Mouse (Mus musculus) limb, embryonic 13.5 days (tissue): Measurements from ENCODE around the gene Trim25. TPM values are rescaled to one million over a fixed set of nuclear protein-coding genes. Genes with fewer than 3 reads are reported as not detected.
"Not testable (repeated sequence)": the region's sequence is repeated elsewhere in the genome, so short reads cannot be mapped to it uniquely, and the experiment has no call there.

Source experiments
- ATAC-seq: fragments of 200-750 bp; cut with Nextera tagmentation; 2 replicates; pipeline ENCODE4 v1.8.0; 2017; ENCODE audit warnings: low read depth, moderate number of reproducible peaks, moderate TSS enrichment; ENCODE audit not compliant: low FRiP score
- H3K27ac ChIP-seq: fragments of 300-500 bp; sonication (generic); 2 replicates; pipeline ENCODE4 v1.5.1; 2015; ENCODE audit warnings: inconsistent platforms, mild to moderate bottlenecking, moderate library complexity
- H3K27me3 ChIP-seq: fragments of 300-500 bp; sonication (generic); 2 replicates; pipeline ENCODE4 v1.6.1; 2015; ENCODE audit warnings: mild to moderate bottlenecking, inconsistent platforms
- H3K36me3 ChIP-seq: fragments of 300-500 bp; sonication (generic); 2 replicates; pipeline ENCODE4 v1.6.1; 2015; ENCODE audit warnings: inconsistent platforms, mild to moderate bottlenecking, moderate library complexity
- H3K4me1 ChIP-seq: fragments of 300-500 bp; sonication (generic); 2 replicates; pipeline ENCODE4 v1.6.1; 2015; ENCODE audit warnings: inconsistent platforms
- H3K4me2 ChIP-seq: fragments of 300-500 bp; sonication (generic); replicated peaks from 2 replicates; pipeline ENCODE4 v1.6.1; 2015; ENCODE audit warnings: inconsistent platforms, mild to moderate bottlenecking, moderate library complexity
- H3K4me3 ChIP-seq: fragments of 300-500 bp; sonication (generic); 2 replicates; pipeline ENCODE4 v1.5.1; 2015; ENCODE audit warnings: moderate library complexity, mild to moderate bottlenecking, inconsistent platforms
- H3K9ac ChIP-seq: fragments of 300-500 bp; sonication (generic); 2 replicates; pipeline ENCODE4 v1.6.1; 2015; ENCODE audit warnings: mild to moderate bottlenecking, inconsistent platforms
- H3K9me3 ChIP-seq: fragments of 300-500 bp; sonication (generic); 2 replicates; pipeline ENCODE4 v1.6.1; 2016; ENCODE audit warnings: inconsistent platforms
- WGBS: fragments of 180-500 bp; shearing (Covaris S2); methylation state at CpG from one replicate; pipeline ENCODE4 v1.1.7; 2015; 5-methylcytosine and 5-hydroxymethylcytosine counted together
- polyA plus RNA-seq: library from polyadenylated mRNA; unstranded; fragments of >200 nt; fragmentation: Nextera tagmentation; extraction: Ambion mirVana; gene quantifications from 2 replicates; pipeline ENCODE4 v1.2.1, GENCODE M21; 2015

Gene Trim25
- polyA plus RNA-seq, 1 experiment from 2014 or later = 5.4 TPM

DNA sequence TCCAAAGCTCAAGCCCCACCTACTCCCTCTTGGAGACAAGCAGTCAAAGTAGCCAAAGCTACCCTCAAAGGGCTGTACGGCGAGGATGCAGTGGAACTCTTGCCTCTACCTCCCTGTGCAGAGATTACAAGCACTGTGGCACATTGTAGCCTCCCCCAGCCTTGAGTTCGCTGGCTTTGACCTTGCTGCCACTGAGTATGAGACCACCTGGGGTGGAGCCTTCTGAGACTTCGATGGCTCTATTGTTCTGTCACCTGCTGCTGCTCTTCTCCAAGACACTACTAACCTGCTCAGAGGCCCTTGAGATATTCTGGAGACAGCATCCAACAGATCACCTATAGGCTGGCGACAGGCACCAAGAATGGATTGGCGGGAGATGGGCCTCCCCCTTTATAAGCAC lies 31.4 kb downstream of the Trim25 start:
- Histone ChIP-seq H3K36me3 (no peaks in the 10 kb centered on the region), H3K27ac (no peak overlapping the region), H3K4me3 (no peak overlapping the region), H3K4me1 (no peaks in the 10 kb centered on the region), H3K9ac (no peak overlapping the region), H3K4me2 (no peak overlapping the region), H3K9me3 (no peaks in the 10 kb centered on the region), H3K27me3 (no peaks in the 10 kb centered on the region)
- WGBS = 85% methylated on average over 6 of the region's 6 CpGs
- ATAC-seq = no peak

- Histone ChIP-seq H3K36me3 (no peaks in the 10 kb centered on the region), H3K9me3 (no peaks in the 10 kb centered on the region), H3K4me2 (no peak overlapping the region), H3K4me3 (no peak overlapping the region), H3K27me3 (no peaks in the 10 kb centered on the region), H3K4me1 (no peaks in the 10 kb centered on the region), H3K9ac (no peak overlapping the region), H3K27ac (no peak overlapping the region)
- 50% methylated on average over 1 of the region's 1 CpGs for WGBS
- no peak for ATAC-seq
Measured at GRCm38 (mm10) chr11:89031189-89031588, 32.0 kb downstream of the Trim25 start.

DNA sequence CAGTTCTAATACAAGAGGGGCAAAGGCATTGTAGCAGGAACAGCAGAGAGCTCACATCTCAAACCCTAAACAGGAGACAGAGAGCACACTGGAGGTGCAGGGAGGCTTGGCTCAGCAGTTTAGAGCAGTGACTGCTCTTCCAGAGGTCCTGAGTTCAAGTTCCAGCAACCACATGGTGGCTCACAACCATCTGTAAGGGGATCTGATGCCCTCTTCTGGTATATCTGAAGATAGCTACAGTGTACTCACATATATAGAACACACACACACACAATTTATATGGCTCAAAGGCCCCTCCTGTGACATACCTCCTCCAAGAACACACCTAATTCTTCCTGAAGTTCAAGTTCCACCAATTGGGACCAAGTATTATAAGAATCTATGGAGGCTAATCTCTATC lies 35.4 kb downstream of the Trim25 start:
- no peak overlapping the region for H3K4me3 ChIP-seq
- no peaks in the 10 kb centered on the region for H3K9me3 ChIP-seq
- no peak overlapping the region for H3K4me2 ChIP-seq
- no peak overlapping the region for H3K9ac ChIP-seq
- no peak overlapping the region for H3K27ac ChIP-seq
- no peaks in the 10 kb centered on the region for H3K27me3 ChIP-seq
- H3K4me1 ChIP-seq = no peaks in the 10 kb centered on the region
- ATAC-seq = no peak
- H3K36me3 ChIP-seq = peaks cover 16% of the 10 kb centered on the region

DNA sequence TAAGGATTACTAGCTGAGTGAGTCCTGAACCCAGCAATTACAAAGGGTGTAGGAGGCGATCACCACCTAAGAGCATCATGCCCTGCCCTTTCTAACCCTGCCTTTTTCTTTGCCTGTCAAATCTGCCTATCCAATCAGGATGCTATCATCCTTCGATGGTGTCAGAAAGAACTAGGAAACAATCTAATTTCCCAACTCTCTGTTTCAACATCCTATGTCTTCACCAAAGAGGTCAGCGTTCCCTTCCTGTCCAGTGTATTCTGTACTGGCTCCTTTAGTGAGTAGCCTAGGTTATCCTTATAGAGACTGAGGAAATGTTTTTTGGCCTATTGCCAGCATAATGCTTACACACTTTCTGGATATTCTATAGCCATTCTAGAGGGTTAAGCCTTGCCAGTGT lies 36.4 kb downstream of the Trim25 start:
- Histone ChIP-seq H3K36me3 (peaks cover 26% of the 10 kb centered on the region), H3K27me3 (no peaks in the 10 kb centered on the region), H3K4me3 (no peak overlapping the region), H3K9ac (no peak overlapping the region), H3K4me2 (no peak overlapping the region), H3K9me3 (no peaks in the 10 kb centered on the region), H3K27ac (no peak overlapping the region), H3K4me1 (no peaks in the 10 kb centered on the region)
- no peak for ATAC-seq
- 76% methylated on average over 3 of the region's 3 CpGs for WGBS

DNA sequence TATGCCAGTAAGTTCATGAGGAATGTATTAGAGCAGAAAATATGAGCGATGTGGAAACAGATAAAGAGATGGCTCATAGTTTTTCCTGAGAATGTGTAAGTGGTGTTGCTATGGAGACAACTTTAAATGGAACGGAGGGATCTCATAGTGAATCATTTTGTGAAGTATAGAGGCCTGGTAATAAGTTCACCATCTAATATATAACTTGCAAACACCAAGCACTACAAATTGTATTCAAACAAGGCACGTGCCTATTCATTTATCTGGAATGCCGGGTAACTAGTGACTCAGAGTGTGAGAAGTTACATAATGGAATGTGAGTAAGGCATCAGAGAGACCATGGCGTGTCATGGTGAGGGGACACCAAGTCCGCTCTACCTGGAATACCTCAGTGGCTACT lies 39.3 kb downstream of the Trim25 start:
- Histone ChIP-seq H3K4me1 (no peaks in the 10 kb centered on the region), H3K4me3 (no peak overlapping the region), H3K9me3 (no peaks in the 10 kb centered on the region), H3K27me3 (no peaks in the 10 kb centered on the region), H3K27ac (no peak overlapping the region), H3K4me2 (no peak overlapping the region), H3K36me3 (peaks cover 52% of the 10 kb centered on the region), H3K9ac (no peak overlapping the region)
- 91% methylated on average over 6 of the region's 6 CpGs for WGBS
- ATAC-seq = no peak

GRCm38 (mm10) chr11:89039325-89039724 lies 40.1 kb downstream of the Trim25 start:
- peaks cover 58% of the 10 kb centered on the region for H3K36me3 ChIP-seq
- no peaks in the 10 kb centered on the region for H3K4me1 ChIP-seq
- ATAC-seq = no peak
- no peak overlapping the region for H3K4me3 ChIP-seq
- no peak overlapping the region for H3K4me2 ChIP-seq
- H3K27me3 ChIP-seq = no peaks in the 10 kb centered on the region
- 31% methylated on average over 3 of the region's 3 CpGs for WGBS
- H3K9ac ChIP-seq = no peak overlapping the region
- no peaks in the 10 kb centered on the region for H3K9me3 ChIP-seq
- no peak overlapping the region for H3K27ac ChIP-seq

- not testable (repeated sequence) for H3K4me2 ChIP-seq, H3K9me3 ChIP-seq, H3K4me3 ChIP-seq, ATAC-seq, H3K27ac ChIP-seq, H3K4me1 ChIP-seq, H3K27me3 ChIP-seq, H3K9ac ChIP-seq
- peaks cover 75% of the 10 kb centered on the region for H3K36me3 ChIP-seq
- 87% methylated on average over 6 of the region's 7 CpGs for WGBS
Measured at GRCm38 (mm10) chr11:89041073-89041472, 41.9 kb downstream of the Trim25 start.

DNA sequence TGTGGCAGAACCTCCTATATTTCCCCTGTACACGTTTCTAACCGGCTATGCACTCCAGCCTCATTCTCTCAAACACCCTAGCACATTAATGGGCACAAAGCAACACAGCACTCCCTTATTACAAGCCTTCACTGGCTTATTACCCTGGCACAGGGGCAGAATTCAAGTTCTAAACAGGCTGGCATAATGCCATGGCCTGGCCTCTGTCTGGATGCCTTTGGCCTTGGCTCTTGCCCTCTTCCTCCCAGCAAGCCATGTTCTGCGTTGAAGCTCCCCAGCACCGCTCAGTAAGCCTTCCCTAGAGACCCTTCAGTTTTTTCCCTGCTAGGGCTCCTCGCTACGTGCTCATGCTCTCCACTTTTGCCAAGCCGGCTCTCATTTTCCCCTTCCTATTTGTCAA lies 43.9 kb downstream of the Trim25 start:
- WGBS = 89% methylated on average over 7 of the region's 7 CpGs

GRCm38 (mm10) chr11:89045501-89045900 lies 46.3 kb downstream of the Trim25 start:
- H3K4me1 ChIP-seq, H3K27me3 ChIP-seq, H3K27ac ChIP-seq, H3K4me2 ChIP-seq, H3K9ac ChIP-seq, H3K4me3 ChIP-seq, H3K9me3 ChIP-seq, ATAC-seq: not testable (repeated sequence)
- WGBS = 95% methylated on average over 3 of the region's 3 CpGs
- peaks cover 82% of the 10 kb centered on the region for H3K36me3 ChIP-seq

More for the DNA sequence above, 43.9 kb downstream of the Trim25 start:
- no peaks in the 10 kb centered on the region for H3K4me1 ChIP-seq
- H3K4me2 ChIP-seq = no peak overlapping the region
- no peak overlapping the region for H3K27ac ChIP-seq
- ATAC-seq = no peak
- H3K4me3 ChIP-seq = no peak overlapping the region
- no peak overlapping the region for H3K9ac ChIP-seq
- no peaks in the 10 kb centered on the region for H3K27me3 ChIP-seq
- H3K9me3 ChIP-seq = peaks cover 6% of the 10 kb centered on the region; the same call in 1 of the 2 replicates
- H3K36me3 ChIP-seq = peaks cover 83% of the 10 kb centered on the region

DNA sequence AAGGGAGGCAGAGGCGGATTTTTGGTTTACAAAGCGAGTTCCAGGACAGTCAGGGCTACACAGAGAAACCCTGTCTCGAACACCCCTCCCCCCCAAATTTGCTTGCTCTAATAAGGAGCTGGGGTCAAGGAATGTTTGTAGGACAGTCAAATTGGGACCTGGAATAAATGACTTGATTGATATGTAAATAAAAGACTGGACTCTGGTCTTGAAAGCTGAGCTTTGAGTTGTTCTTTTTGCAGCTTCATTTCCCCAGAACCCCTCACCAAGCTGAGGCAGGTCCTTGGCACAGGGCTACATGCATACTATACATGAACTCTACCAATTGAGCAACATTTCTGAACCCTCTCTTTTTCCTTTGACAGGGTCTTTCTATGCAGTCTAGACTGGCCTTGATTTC lies 46.8 kb downstream of the Trim25 start:
- ATAC-seq = no peak
- no peaks in the 10 kb centered on the region for H3K4me1 ChIP-seq
- no peaks in the 10 kb centered on the region for H3K27me3 ChIP-seq
- peaks cover 6% of the 10 kb centered on the region; the same call in 1 of the 2 replicates for H3K9me3 ChIP-seq
- WGBS = 96% methylated on average over 3 of the region's 3 CpGs
- H3K4me3 ChIP-seq = no peak overlapping the region
- H3K27ac ChIP-seq = no peak overlapping the region
- H3K9ac ChIP-seq = no peak overlapping the region
- no peak overlapping the region for H3K4me2 ChIP-seq
- H3K36me3 ChIP-seq = peaks cover 77% of the 10 kb centered on the region

GRCm38 (mm10) chr11:89051767-89052166 lies 52.6 kb downstream of the Trim25 start:
- Histone ChIP-seq H3K9me3 (no peaks in the 10 kb centered on the region), H3K4me2 (no peak overlapping the region), H3K27ac (no peak overlapping the region), H3K36me3 (peaks cover 56% of the 10 kb centered on the region), H3K9ac (no peak overlapping the region), H3K27me3 (no peaks in the 10 kb centered on the region), H3K4me3 (no peak overlapping the region), H3K4me1 (no peaks in the 10 kb centered on the region)
- WGBS = 92% methylated on average over 6 of the region's 6 CpGs
- no peak for ATAC-seq

- Histone ChIP-seq H3K4me3 (no peak overlapping the region), H3K4me1 (peaks cover 20% of the 10 kb centered on the region), H3K36me3 (peaks cover 27% of the 10 kb centered on the region), H3K4me2 (no peak overlapping the region), H3K9me3 (no peaks in the 10 kb centered on the region), H3K9ac (no peak overlapping the region), H3K27ac (no peak overlapping the region), H3K27me3 (no peaks in the 10 kb centered on the region)
- no peak for ATAC-seq
- 88% methylated on average over 13 of the region's 13 CpGs for WGBS
Measured at GRCm38 (mm10) chr11:89055931-89056690, 56.9 kb downstream of the Trim25 start.
